Mouse (Mus musculus): Measurements from ENCODE around the gene Olfr646.

Gene Olfr646

DNA sequence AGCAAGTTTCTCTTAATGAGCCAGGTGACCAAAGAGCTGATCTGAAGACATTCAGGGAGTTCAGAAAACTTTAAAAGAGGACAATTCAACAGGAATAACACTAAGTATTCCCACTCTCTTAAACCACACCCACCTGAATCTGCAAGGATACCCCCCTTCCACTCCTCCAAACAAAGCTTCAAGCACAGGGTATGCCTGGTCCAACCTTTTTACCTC lies at the start of gene Olfr646:
Gene Olfr646 (plus strand): TSS at position 117 of the 216 bp plus-strand sequence.
- no peak for DNase-seq

DNA sequence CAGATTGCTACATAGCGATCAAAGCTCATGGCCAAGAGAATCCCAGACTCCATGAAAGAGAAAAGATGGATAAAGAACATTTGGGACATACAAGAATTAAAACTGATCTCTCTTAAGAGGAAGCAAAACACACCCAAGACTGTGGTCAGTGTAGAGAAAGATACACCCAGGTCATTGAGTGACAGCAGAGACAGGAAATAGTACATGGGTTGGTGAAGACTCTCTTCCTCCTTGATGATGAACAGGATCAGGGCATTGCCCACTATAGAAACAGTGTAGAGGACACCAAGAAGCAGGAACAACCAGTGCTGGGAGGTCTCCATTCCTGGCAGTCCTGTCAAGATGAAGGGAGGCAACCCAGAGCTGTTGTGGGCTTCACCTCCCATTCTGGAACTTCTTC lies 45.5 kb upstream of the Olfr646 start:
- no peak for DNase-seq

DNA sequence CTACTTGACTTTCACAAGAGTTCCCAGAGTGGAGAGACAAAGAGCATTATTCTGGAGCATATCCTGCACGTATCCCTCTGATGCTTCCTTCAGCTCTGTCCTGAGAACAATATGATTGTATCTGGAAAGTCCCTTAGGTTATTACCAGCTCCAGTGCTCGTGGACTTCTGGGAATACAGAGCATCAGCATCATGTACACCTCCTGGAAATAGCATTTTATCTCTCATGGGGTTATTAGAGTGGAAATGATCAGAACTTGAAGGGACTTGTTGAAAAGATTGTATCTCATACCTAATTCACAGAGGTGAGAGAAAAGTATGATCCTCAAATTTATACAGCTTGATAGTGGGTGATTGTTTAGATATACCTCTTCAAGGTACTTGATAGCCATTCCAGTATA lies 43.3 kb upstream of the Olfr646 start, which contains the start of gene 4930516K23Rik:
Gene 4930516K23Rik (minus strand): TSS at position 101 of the 400 bp plus-strand sequence.
- no peak for DNase-seq

DNA sequence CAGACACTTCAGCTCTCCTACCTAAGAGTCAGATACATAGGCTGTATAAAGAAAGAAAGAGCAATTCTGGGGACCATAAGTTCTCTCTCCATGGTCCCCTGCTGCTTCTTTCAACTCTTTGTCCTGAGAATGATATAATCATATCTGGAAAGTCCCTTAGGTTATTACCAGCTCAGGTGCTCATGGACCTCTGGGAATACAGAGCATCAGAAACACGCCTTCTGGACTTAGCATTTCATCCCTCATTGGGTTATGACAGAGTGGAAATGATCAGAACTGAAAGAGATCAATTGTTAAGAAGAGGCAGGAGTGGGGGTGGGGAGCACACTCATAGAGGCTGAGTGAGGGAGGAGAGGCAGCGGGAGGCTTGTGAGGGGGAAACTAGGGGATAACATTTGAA lies 32.9 kb upstream of the Olfr646 start, which contains the start of gene Olfr644:
Gene Olfr644 (minus strand): TSS at position 101 of the 400 bp plus-strand sequence.
- DNase-seq = no peak

DNA sequence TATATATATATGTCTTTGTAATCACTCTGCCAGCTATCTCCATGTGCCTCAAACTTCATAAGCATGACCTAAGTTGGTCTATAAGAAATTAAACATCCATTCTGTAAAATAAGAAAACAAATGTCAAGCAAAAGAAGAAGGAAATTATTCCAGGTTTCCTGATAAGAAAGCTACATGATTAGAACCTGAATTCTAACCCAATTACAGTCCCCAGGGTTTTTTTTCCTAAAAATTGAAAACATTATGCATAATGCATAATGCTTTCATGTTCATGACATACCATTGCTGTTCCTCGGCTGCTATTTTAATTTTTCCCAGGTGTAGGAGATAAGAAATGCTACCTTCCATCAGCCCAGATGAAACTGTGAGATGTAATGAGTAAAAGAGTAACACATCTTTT lies 19.3 kb upstream of the Olfr646 start, which contains the start of gene Olfr645:
Gene Olfr645 (minus strand): TSS at position 101 of the 400 bp plus-strand sequence.
- no peak for DNase-seq

DNA sequence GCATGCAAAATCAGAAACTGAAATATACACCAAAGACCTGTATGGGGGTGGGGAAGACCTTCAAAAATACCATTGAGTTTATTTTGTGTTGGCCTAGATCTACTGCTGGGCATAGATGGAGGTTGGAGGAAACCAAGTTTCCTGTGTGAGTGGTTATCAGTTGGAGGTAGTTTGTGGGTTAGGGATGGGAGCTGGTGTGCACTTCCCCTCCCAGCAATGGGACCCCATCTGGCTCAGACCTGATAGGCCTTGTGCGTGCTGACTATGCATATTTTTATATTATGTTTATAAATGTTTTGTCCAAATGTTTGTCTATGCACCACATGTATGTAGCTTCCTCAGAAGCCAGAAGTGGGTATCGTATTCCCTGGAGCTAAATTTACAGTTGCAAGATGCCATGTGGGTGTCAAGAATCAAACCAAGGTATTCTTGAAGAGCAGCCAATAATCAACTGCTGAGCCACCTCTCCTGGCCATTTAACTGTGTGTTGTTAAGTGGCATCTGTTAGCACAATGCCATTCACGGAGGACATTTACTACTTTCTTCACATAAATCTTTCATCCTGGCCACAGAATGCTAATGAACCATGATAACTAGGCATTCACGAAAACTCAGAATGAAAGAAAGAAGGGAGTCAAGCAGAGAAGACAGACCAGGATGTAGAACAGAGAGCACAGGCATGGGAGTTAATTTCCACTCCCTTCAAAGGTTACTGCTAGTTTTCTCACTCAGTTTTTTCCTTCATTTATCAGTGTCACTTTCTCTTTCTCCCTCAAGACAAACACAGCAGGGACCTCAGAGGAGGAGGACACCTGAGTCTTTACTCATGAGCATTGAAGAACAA lies 538 bp upstream of the Olfr646 start:
- no peak for DNase-seq

DNA sequence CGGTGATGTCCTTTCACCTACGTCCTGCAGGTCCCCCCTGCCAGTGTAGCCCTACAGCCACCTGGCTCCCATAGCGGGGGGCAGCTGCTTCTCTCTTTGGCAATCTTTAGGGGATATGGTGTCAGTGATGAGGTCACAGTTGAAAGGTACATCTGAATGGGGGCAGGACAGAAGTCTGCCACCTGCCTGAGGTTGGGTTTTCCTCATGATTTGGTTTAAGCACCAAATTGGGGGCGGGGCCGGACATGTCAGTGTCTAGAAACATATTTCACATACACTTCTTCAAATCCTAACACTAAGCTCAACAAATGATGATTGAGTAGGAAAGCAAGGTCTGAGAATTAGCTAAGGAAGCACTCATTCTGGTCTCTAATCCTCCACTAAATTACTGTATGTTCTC lies 25.1 kb downstream of the Olfr646 start, which contains the start of gene Ubqln5:
Gene Ubqln5 (minus strand): TSS at position 101 of the 400 bp plus-strand sequence.
- DNase-seq = no peak

DNA sequence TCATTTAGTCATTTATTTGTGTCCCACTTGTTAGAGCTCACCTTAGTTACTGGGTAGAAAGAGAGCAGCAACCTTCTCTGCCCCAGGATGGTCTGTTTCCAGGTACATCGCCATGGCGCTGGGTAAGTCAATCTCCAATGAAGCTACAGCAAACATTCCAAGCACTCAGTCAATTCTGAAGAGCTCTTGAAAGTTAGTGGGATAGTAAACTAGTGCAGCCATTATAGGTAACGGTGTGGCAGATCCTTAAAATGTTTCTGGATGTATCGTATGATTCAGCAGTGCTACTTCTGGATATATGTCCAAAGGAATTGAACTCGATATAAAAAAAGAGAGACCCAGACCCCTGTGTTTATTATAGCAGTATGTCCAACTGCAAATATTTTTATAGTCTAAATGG lies 32.6 kb downstream of the Olfr646 start, which contains the start of gene Olfr643:
Gene Olfr643 (minus strand): TSS at position 101 of the 400 bp plus-strand sequence.
- no peak for DNase-seq

DNA sequence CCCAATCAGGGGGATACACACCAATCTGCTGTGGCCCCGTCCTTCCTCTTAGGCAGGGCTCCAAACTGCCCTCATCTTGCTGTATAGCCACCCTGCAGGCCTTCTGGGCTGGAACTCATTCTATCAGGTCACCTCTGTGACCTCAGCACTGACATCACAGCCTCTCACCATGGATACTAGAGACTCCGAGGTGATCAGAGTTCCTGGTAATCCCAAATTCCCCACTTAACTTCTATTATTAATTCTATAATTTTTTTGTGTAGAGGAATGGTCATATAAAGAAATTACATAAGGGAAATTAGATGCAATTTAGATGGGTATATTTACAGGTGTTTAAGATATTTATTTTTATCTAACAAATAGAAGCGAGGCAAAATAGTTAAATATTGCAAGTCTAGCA lies 38.5 kb downstream of the Olfr646 start, which contains the start of gene Ubqln3:
Gene Ubqln3 (minus strand): TSS at position 101 of the 400 bp plus-strand sequence.
- no peak for DNase-seq

DNA sequence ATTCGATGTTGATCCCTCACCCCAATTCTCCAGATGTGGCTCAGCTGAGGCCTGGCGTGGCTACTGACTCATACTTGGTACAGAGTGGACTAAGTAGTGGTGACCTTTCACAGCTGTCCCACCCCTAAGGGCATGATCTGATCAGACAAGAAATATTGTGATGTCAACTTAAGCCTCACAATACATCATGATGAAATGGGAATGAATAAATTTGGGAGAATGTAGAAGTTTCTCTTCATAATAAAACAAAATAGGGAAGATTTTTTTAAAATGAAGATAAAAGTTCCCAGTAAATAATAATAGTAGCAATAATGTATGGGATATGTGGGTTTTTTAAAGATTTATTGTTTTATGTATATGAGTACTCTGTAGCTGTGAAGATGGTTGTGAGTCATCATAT lies 45.8 kb downstream of the Olfr646 start, which contains the start of gene Ubqlnl:
Gene Ubqlnl (minus strand): TSS at position 101 of the 400 bp plus-strand sequence.
- DNase-seq = no peak
